Mouse (Mus musculus) CH12.LX (cell line): ENCODE data around the gene Selenow. TPM values are rescaled to one million over a fixed set of nuclear protein-coding genes. Genes with fewer than 3 reads are reported as not detected.

Source experiments
- DNase-seq: peaks from one replicate; pipeline ENCODE4 v3.0.0-alpha.2; 2013; ENCODE audit errors: extremely low read depth
- H3K27ac ChIP-seq: 2 replicates; pipeline ENCODE4 v1.5.1; 2012; ENCODE audit warnings: low read depth, mild to moderate bottlenecking, control low read depth, moderate library complexity; ENCODE audit not compliant: insufficient read depth
- H3K27me3 ChIP-seq: replicated peaks from 2 replicates; pipeline ENCODE3; 2012; ENCODE audit warnings: inconsistent platforms
- H3K36me3 ChIP-seq, 2 experiments: replicated peaks in 1 of 2; 2 replicates each; pipeline versions ENCODE3 to v1.6.1; 2012; ENCODE audit warnings: inconsistent platforms in 1 of 2, low read length in 1 of 2, mild to moderate bottlenecking in 1 of 2, mixed read lengths in 1 of 2, moderate library complexity in 1 of 2; ENCODE audit not compliant: control insufficient read depth in 1 of 2, insufficient read depth in 1 of 2
- H3K4me1 ChIP-seq, 2 experiments: 2 replicates each; pipeline ENCODE4 v1.6.1; 2012; ENCODE audit warnings: inconsistent platforms in 1 of 2, moderate library complexity in 1 of 2; ENCODE audit not compliant: insufficient read depth in 2 of 2, control insufficient read depth in 1 of 2
- H3K4me2 ChIP-seq: 2 replicates; pipeline ENCODE4 v1.6.1; 2012; ENCODE audit warnings: low read depth, mild to moderate bottlenecking, control low read depth; ENCODE audit not compliant: poor library complexity, insufficient read depth, severe bottlenecking
- H3K4me3 ChIP-seq, 3 experiments: fragments of 150-350 bp in 1 of 3; sonication (generic) in 1 of 3; replicated peaks in 1 of 3; 2 replicates each; pipeline versions ENCODE3 to v1.5.1; 2011 to 2012; ENCODE audit warnings: low read depth in 2 of 3, low read length in 2 of 3, mild to moderate bottlenecking in 2 of 3, moderate library complexity in 2 of 3, control low read depth in 1 of 3, improper control_type of control experiment in 1 of 3, inconsistent platforms in 1 of 3, mixed read lengths in 1 of 3; ENCODE audit not compliant: poor library complexity in 1 of 3
- H3K79me2 ChIP-seq: replicated peaks from 2 replicates; pipeline ENCODE4 v1.6.1; 2012; ENCODE audit warnings: mild to moderate bottlenecking, moderate library complexity; ENCODE audit not compliant: control insufficient read depth, poor library complexity, insufficient read depth, severe bottlenecking; ENCODE audit errors: extremely low read depth
- H3K9ac ChIP-seq: 2 replicates; pipeline ENCODE4 v1.6.1; 2012; ENCODE audit warnings: low read depth, mild to moderate bottlenecking, control low read depth, moderate library complexity; ENCODE audit not compliant: insufficient read depth
- H3K9me3 ChIP-seq: replicated peaks from 2 replicates; pipeline ENCODE3; 2012; ENCODE audit warnings: low read length, inconsistent platforms, mixed read lengths
- CTCF ChIP-seq, 2 experiments: IDR thresholded peaks in 1 of 2; conservative IDR thresholded peaks in 1 of 2; 2 replicates each; pipeline ENCODE4 v1.5.1; 2011 to 2012; ENCODE audit warnings: low read depth in 2 of 2, low read length in 2 of 2, improper control_type of control experiment in 1 of 2, inconsistent platforms in 1 of 2, mild to moderate bottlenecking in 1 of 2, moderate library complexity in 1 of 2
- ELF1 ChIP-seq: IDR thresholded peaks from 2 replicates; pipeline ENCODE4 v1.6.1; 2014; ENCODE audit warnings: low read depth, mild to moderate bottlenecking, inconsistent platforms, low read length, improper control_type of control experiment
- GABPA ChIP-seq: IDR thresholded peaks from 2 replicates; pipeline ENCODE4 v1.6.1; 2012; ENCODE audit warnings: low read depth, low read length, improper control_type of control experiment, inconsistent platforms; ENCODE audit not compliant: insufficient replicate concordance
- IRF4 ChIP-seq: IDR thresholded peaks from 2 replicates; pipeline ENCODE4 v1.6.1; 2014; ENCODE audit warnings: low read depth, mild to moderate bottlenecking, inconsistent platforms, low read length, improper control_type of control experiment
- JUN ChIP-seq: IDR thresholded peaks from 2 replicates; pipeline ENCODE4 v1.6.1; 2011; ENCODE audit warnings: low read depth, mild to moderate bottlenecking, low read length, improper control_type of control experiment, moderate library complexity; ENCODE audit not compliant: insufficient read depth
- KAT2A ChIP-seq: IDR thresholded peaks from 2 replicates; pipeline ENCODE4 v1.6.1; 2012; ENCODE audit warnings: low read length, improper control_type of control experiment, inconsistent platforms; ENCODE audit not compliant: insufficient replicate concordance
- MAFK ChIP-seq: IDR thresholded peaks from 2 replicates; pipeline ENCODE4 v1.6.1; 2011; ENCODE audit warnings: low read length, improper control_type of control experiment; ENCODE audit not compliant: insufficient replicate concordance
- MAZ ChIP-seq: IDR thresholded peaks from 2 replicates; pipeline ENCODE4 v1.6.1; 2012; ENCODE audit warnings: low read depth, mild to moderate bottlenecking, inconsistent platforms, low read length, improper control_type of control experiment, moderate library complexity
- MEF2A ChIP-seq: IDR thresholded peaks from 2 replicates; pipeline ENCODE4 v1.6.1; 2014; ENCODE audit warnings: low read depth, mild to moderate bottlenecking, inconsistent platforms, low read length, improper control_type of control experiment, borderline replicate concordance
- MXI1 ChIP-seq: IDR thresholded peaks from 2 replicates; pipeline ENCODE4 v1.6.1; 2011; ENCODE audit warnings: mild to moderate bottlenecking, low read depth, low read length, improper control_type of control experiment
- NRF1 ChIP-seq: IDR thresholded peaks from 2 replicates; pipeline ENCODE4 v1.6.1; 2014; ENCODE audit warnings: low read depth, mild to moderate bottlenecking, inconsistent platforms, low read length, improper control_type of control experiment, moderate library complexity
- RAD21 ChIP-seq: IDR thresholded peaks from 2 replicates; pipeline ENCODE4 v1.6.1; 2011; ENCODE audit warnings: low read depth, mild to moderate bottlenecking, low read length, improper control_type of control experiment, moderate library complexity
- USF2 ChIP-seq: conservative IDR thresholded peaks from 2 replicates; pipeline ENCODE4 v1.6.1; 2011; ENCODE audit warnings: low read depth, low read length, improper control_type of control experiment
- ZC3H11A ChIP-seq: IDR thresholded peaks from 2 replicates; pipeline ENCODE4 v1.6.1; 2012; ENCODE audit warnings: low read depth, mild to moderate bottlenecking, inconsistent platforms, low read length, improper control_type of control experiment
- ZMIZ1 ChIP-seq: IDR thresholded peaks from 2 replicates; pipeline ENCODE4 v1.6.1; 2012; ENCODE audit warnings: low read depth, mild to moderate bottlenecking, inconsistent platforms, low read length, improper control_type of control experiment
- ZNF384 ChIP-seq: IDR thresholded peaks from 2 replicates; pipeline ENCODE4 v1.6.1; 2012; ENCODE audit warnings: low read depth, low read length, improper control_type of control experiment, inconsistent platforms
- dilution Hi-C: fragments of 300-500 bp; cut with MboI; formaldehyde crosslinking; loops from 2 replicates; pipeline ENCODE4 v1.14.3; 2020; ENCODE audit warnings: low sequenced_read_pairs; ENCODE audit not compliant: extremely low pct_unique_long_range_greater_than_20kb, extremely low pct_ligation_motif_present
- in situ Hi-C: fragments of 300-500 bp; cut with MboI; formaldehyde crosslinking; loops from 3 replicates; pipeline ENCODE4 v1.14.3; 2019; ENCODE audit warnings: low sequenced_read_pairs, low pct_ligation_motif_present, low pct_unique_long_range_greater_than_20kb, mixed read lengths
- polyA plus RNA-seq: library from polyadenylated mRNA; unstranded; fragments of >175 nt; gene quantifications from 2 replicates; pipeline ENCODE4 v1.2.1, GENCODE M21; 2012; ENCODE audit warnings: low read depth; ENCODE audit not compliant: insufficient read length
- total RNA-seq, 2 experiments: library from RNA; depleted of rRNA; stranded (reverse); fragments of 300-350 nt in 1 of 2; fragments of >200 nt in 1 of 2; gene quantifications; 2 replicates each; pipeline ENCODE4 v1.2.3; 2012 to 2014

The Selenow gene
- total and polyA plus RNA-seq, 3 experiments, result 44.9 to 257 (median 65.2) TPM

DNA sequence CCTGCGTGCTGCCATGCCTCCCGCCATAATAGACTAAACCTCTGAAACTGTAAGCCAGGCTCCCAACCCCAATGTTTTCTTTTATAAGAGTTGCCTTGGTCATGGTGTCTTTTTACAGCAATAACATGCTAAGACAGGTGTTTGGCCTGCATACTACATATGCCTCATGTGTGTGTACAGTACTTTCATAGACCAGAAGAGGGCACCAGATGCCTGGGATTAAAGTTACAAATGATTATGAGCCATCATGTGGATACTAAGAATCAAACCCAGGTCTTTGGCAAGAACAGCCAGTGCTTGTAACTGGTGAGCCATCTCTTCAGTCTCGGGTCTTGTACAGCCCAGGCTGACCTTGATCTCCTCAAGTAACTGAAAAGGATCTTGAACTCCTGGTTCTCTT lies 47.5 kb upstream of the Selenow start:
- TF ChIP-seq CTCF (conservative IDR thresholded peaks at IDR 0.05 in 1 of 2, IDR thresholded peaks at IDR 0.05 in 1 of 2; ENCODE audit: low read depth in 2 of 2, low read length in 2 of 2), result peak in 1 of 2 experiments; percentile 47; a peak in 2 of 4 replicates
- TF ChIP-seq RAD21, result peak; percentile 31
- no peak for TF ChIP-seq KAT2A
- TF ChIP-seq MAZ, result no peak
- no peak for TF ChIP-seq MEF2A
- TF ChIP-seq GABPA, result no peak
- in situ Hi-C loops, result no loop called here
- Histone ChIP-seq H3K27ac (no peak overlapping the region), H3K4me3 (no peak overlapping the region), H3K36me3 (peaks cover 31 to 43% of the 10 kb centered on the region in 2 experiments), H3K4me2 (no peak overlapping the region), H3K9ac (no peak overlapping the region), H3K79me2 (no peaks in the 10 kb centered on the region), H3K4me1 (peaks cover 0 to 7% of the 10 kb centered on the region in 2 experiments; a peak in 3 of 4 replicates), H3K27me3 (no peaks in the 10 kb centered on the region), H3K9me3 (no peaks in the 10 kb centered on the region)
- dilution Hi-C loops, result loop anchor here (25.0 kb wide), 1 partner anchor 193 kb away; no protein-coding TSS in a partner anchor
- peak; percentile 23 for DNase-seq

- no peak for TF ChIP-seq NRF1
- no peak for TF ChIP-seq IRF4
- no peak for TF ChIP-seq MAFK
- no peak for TF ChIP-seq ZMIZ1
- TF ChIP-seq ZC3H11A, result no peak
- TF ChIP-seq JUN, result no peak
- TF ChIP-seq RAD21, result no peak
- TF ChIP-seq USF2, result no peak
- no peak for TF ChIP-seq ELF1
- no peak for TF ChIP-seq MXI1
- no peak for TF ChIP-seq ZNF384
- H3K27ac ChIP-seq, result no peak overlapping the region
- in situ Hi-C loops, result no loop called here
- peaks cover 23 to 33% of the 10 kb centered on the region in 2 experiments for H3K36me3 ChIP-seq
- H3K27me3 ChIP-seq, result no peaks in the 10 kb centered on the region
- no peaks in the 10 kb centered on the region for H3K9me3 ChIP-seq
- H3K4me1 ChIP-seq, result peaks cover 0 to 21% of the 10 kb centered on the region in 2 experiments; a peak in 3 of 4 replicates
- no peak for DNase-seq
- H3K4me3 ChIP-seq, result no peak overlapping the region
- no peak overlapping the region for H3K4me2 ChIP-seq
- H3K79me2 ChIP-seq, result no peaks in the 10 kb centered on the region
- H3K9ac ChIP-seq, result no peak overlapping the region
- dilution Hi-C loops, result loop anchor here (25.0 kb wide), 1 partner anchor 194 kb away; no protein-coding TSS in a partner anchor
Measured at GRCm38 (mm10) chr7:15968322-15968721, 46.1 kb upstream of the Selenow start.
